ENCODE assay signal across 18 mouse cellular contexts in the genomic region with DNA sequence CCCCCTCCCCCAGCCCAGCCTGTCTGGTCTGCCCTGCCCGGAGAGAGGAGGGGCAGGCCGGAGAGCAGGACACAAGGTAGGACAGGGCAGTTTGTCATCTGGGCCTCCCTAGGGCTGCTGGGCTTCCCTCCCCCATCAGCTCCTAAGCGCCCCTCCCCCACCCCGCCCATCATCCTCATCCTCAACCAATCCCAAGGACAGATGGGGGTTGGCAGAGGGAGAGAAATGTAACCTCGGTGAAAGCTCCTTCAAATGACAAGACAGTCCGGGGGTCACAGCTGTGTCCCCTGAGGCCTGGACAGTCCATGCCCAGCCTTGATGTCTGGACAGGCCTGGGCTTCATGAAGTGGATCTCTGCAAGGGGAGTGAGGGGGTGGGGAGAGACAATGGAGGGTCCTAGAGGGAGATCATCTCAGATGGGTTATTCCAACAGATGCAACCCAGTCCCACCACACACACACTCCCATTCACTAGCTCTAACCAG. TPM values are rescaled to one million over a fixed set of nuclear protein-coding genes. Genes with fewer than 3 reads are reported as not detected.
A peak's percentile ranks its signal among the peaks of the same experiment; 100 is the strongest.
DNase-seq lines count a peak whose midpoint lies in the region; ATAC-seq lines count a peak whose summit lies in the region.
"Had no signal": no experiment of that assay in that cellular context is flagged by ENCODE, and none has a peak within 500 bp of the region (broad histone marks: within the 10 kb centered on the region; RNA-seq: fewer than 3 reads in every experiment).

No protein-coding gene starts in this region.

- H3K27ac ChIP-seq in kidney, embryonic 14.5 days (ENCODE audit: low read depth, low read length), result no peak overlapping the region; the same call in 1 of the 2 replicates
- H3K27ac ChIP-seq in hindbrain, embryonic 10.5 days, result peak overlapping the region; percentile 89
- H3K27ac ChIP-seq in midbrain, embryonic 14.5 days (replicated peaks; ENCODE audit: low read depth, low read length), result peak overlapping the region; percentile 26; the same call in 1 of the 2 replicates
- H3K27ac ChIP-seq: embryonic facial prominence, embryonic 13.5 days had no signal

- no peak overlapping the region for H3K4me3 ChIP-seq in kidney, embryonic 14.5 days (ENCODE audit: low read length)
- peak overlapping the region; percentile 28 for H3K4me3 ChIP-seq in hindbrain, embryonic 10.5 days
- H3K4me3 ChIP-seq in midbrain, embryonic 14.5 days (replicated peaks; ENCODE audit: low read depth, low read length), result no peak overlapping the region
- H3K4me3 ChIP-seq: embryonic facial prominence, embryonic 13.5 days; heart, embryonic 12.5 days had no signal

- no peaks in the 10 kb centered on the region; the same call in 1 of the 2 replicates for H3K36me3 ChIP-seq in kidney, embryonic 14.5 days (ENCODE audit: control insufficient read depth, insufficient read depth, low read length)
- peaks cover 18% of the 10 kb centered on the region for H3K36me3 ChIP-seq in hindbrain, embryonic 10.5 days
- no peaks in the 10 kb centered on the region for H3K36me3 ChIP-seq in midbrain, embryonic 14.5 days (ENCODE audit: control insufficient read depth, insufficient read depth, low read length)
- H3K36me3 ChIP-seq: embryonic facial prominence, embryonic 13.5 days; heart, embryonic 12.5 days had no signal

- DNase-seq in kidney, postnatal 14 days, result no peak
- peak; percentile 76 for DNase-seq in embryo, embryonic 11 days
- DNase-seq in hindbrain, embryonic 10.5 days (ENCODE audit: low spot score), result peak; percentile 81
- no peak for DNase-seq in midbrain, embryonic 14.5 days
- DNase-seq in adrenal gland, adult 2 months, result no peak
- no peak for DNase-seq in layer of hippocampus, adult 9-10 months (ENCODE audit: low spot score)
- DNase-seq: adrenal gland, adult 8-10 months; cerebellum, adult 11-12 months; thymus, postnatal 14 days had no signal

- H3K4me1 ChIP-seq in kidney, embryonic 14.5 days (ENCODE audit: control insufficient read depth, insufficient read depth, low read length), result peaks cover 63% of the 10 kb centered on the region
- peaks cover 100% of the 10 kb centered on the region for H3K4me1 ChIP-seq in hindbrain, embryonic 10.5 days (replicated peaks)
- H3K4me1 ChIP-seq in midbrain, embryonic 14.5 days (ENCODE audit: control insufficient read depth, insufficient read depth, low read length), result peaks cover 41% of the 10 kb centered on the region

- no peaks in the 10 kb centered on the region for H3K27me3 ChIP-seq in kidney, embryonic 14.5 days (ENCODE audit: control insufficient read depth, insufficient read depth, low read length)
- H3K27me3 ChIP-seq in hindbrain, embryonic 10.5 days (ENCODE audit: insufficient read depth, poor library complexity, severe bottlenecking), result no peaks in the 10 kb centered on the region
- H3K27me3 ChIP-seq in midbrain, embryonic 14.5 days (ENCODE audit: control insufficient read depth, insufficient read depth, low read length), result no peaks in the 10 kb centered on the region
- H3K27me3 ChIP-seq: embryonic facial prominence, embryonic 13.5 days; heart, embryonic 12.5 days had no signal

- no peak overlapping the region for H3K9ac ChIP-seq in kidney, embryonic 14.5 days (ENCODE audit: low read depth, low read length)
- no peak overlapping the region; the same call in 1 of the 2 replicates for H3K9ac ChIP-seq in midbrain, embryonic 14.5 days (replicated peaks; ENCODE audit: low read length)
- H3K9ac ChIP-seq: embryonic facial prominence, embryonic 13.5 days had no signal

- H3K4me2 ChIP-seq in kidney, embryonic 14.5 days (replicated peaks; ENCODE audit: low read depth, low read length), result no peak overlapping the region
- H3K4me2 ChIP-seq in midbrain, embryonic 14.5 days (ENCODE audit: low read length), result no peak overlapping the region
- H3K4me2 ChIP-seq: embryonic facial prominence, embryonic 13.5 days; heart, embryonic 12.5 days had no signal

- WGBS in kidney, embryonic 14.5 days, result 14% methylated on average over 6 of the region's 6 CpGs
- 2% methylated on average over 5 of the region's 6 CpGs for WGBS in hindbrain, embryonic 10.5 days
- WGBS in midbrain, embryonic 14.5 days, result 12% methylated on average over 6 of the region's 6 CpGs

- H3K9me3 ChIP-seq in kidney, embryonic 14.5 days (ENCODE audit: control insufficient read depth, low read length), result no peaks in the 10 kb centered on the region
- no peaks in the 10 kb centered on the region for H3K9me3 ChIP-seq in hindbrain, embryonic 10.5 days
- no peaks in the 10 kb centered on the region for H3K9me3 ChIP-seq in midbrain, embryonic 14.5 days (ENCODE audit: control insufficient read depth, low read length)
- H3K9me3 ChIP-seq: embryonic facial prominence, embryonic 13.5 days; heart, embryonic 12.5 days had no signal

- peak; percentile 50; the same call in 1 of the 2 replicates for ATAC-seq in kidney, embryonic 14.5 days (ENCODE audit: low FRiP score, low TSS enrichment)
- peak; percentile 29; the same call in 1 of the 2 replicates for ATAC-seq in midbrain, embryonic 14.5 days (ENCODE audit: low FRiP score, low TSS enrichment)
- ATAC-seq in granulocyte monocyte progenitor cell, adult 5-6 weeks (replicated peaks; ENCODE audit: poor library complexity, severe bottlenecking), result no peak
- ATAC-seq: intestine, postnatal 0 days had no signal

RNA-seq across cellular contexts. Expression of gene Fignl2, which starts 12.0 kb away (rescaled TPM):
- 0.58 and 0.73 TPM in 2 replicates for polyA plus RNA-seq in kidney, embryonic 14.5 days (2014; fragmentation: Nextera tagmentation; extraction: Ambion mirVana)
- 1.4 TPM in 2 replicates for polyA plus RNA-seq in hindbrain, embryonic 10.5 days (2016; fragmentation: Nextera tagmentation; extraction: Ambion mirVana)
- polyA plus RNA-seq in midbrain, embryonic 14.5 days (2014; fragmentation: Nextera tagmentation; extraction: Ambion mirVana), result 0.09 and 0.11 TPM in 2 replicates
- total RNA-seq in adrenal gland, adult 2 months (2021), result 1 to 10 TPM; 6.3 to 8.7 TPM
- polyA plus RNA-seq in adrenal gland, adult 2 months (2012; rRNA removed), result 11.8 and 16.1 TPM in 2 replicates
- not detected in 2 replicates for total RNA-seq in granulocyte monocyte progenitor cell, adult 5-6 weeks (2014; fragmentation: Nextera tagmentation)
- total RNA-seq in granulocyte monocyte progenitor cell, adult 5-6 weeks (2017), result not detected in 2 replicates

RNA-seq across cellular contexts. Expression of gene Gm47841, which starts 19.2 kb away (rescaled TPM):
- not detected in 2 replicates for polyA plus RNA-seq in kidney, embryonic 14.5 days (2014; fragmentation: Nextera tagmentation; extraction: Ambion mirVana)
- polyA plus RNA-seq in hindbrain, embryonic 10.5 days (2016; fragmentation: Nextera tagmentation; extraction: Ambion mirVana), result not detected in 2 replicates
- not detected in 2 replicates for polyA plus RNA-seq in midbrain, embryonic 14.5 days (2014; fragmentation: Nextera tagmentation; extraction: Ambion mirVana)
- under 1 TPM; 0.37 to 0.45 TPM for total RNA-seq in adrenal gland, adult 2 months (2021)
- polyA plus RNA-seq in adrenal gland, adult 2 months (2012; rRNA removed), result 0.37 TPM in 1 of 2 replicates, not detected in the other
- not detected in 2 replicates for total RNA-seq in granulocyte monocyte progenitor cell, adult 5-6 weeks (2014; fragmentation: Nextera tagmentation)
- not detected in 2 replicates for total RNA-seq in granulocyte monocyte progenitor cell, adult 5-6 weeks (2017)
- total RNA-seq: gastrocnemius, adult 18-20 months; layer of hippocampus, adult 8-10 months; megakaryocyte progenitor cell, adult 5-6 weeks had no signal
- polyA plus RNA-seq: embryonic facial prominence, embryonic 13.5 days; heart, embryonic 12.5 days; intestine, postnatal 0 days had no signal

RNA-seq across cellular contexts. Expression of gene Ankrd33, which starts 49.1 kb away (rescaled TPM):
- polyA plus RNA-seq in kidney, embryonic 14.5 days (2014; fragmentation: Nextera tagmentation; extraction: Ambion mirVana), result not detected in 2 replicates
- not detected in 2 replicates for polyA plus RNA-seq in hindbrain, embryonic 10.5 days (2016; fragmentation: Nextera tagmentation; extraction: Ambion mirVana)
- polyA plus RNA-seq in midbrain, embryonic 14.5 days (2014; fragmentation: Nextera tagmentation; extraction: Ambion mirVana), result not detected in 2 replicates
- total RNA-seq in adrenal gland, adult 2 months (2021), result 1 to 10 TPM in 1 of 2 experiments, under 1 TPM in 1; 0.59 to 1.0 TPM
- 0.10 TPM in 1 of 2 replicates, not detected in the other for polyA plus RNA-seq in adrenal gland, adult 2 months (2012; rRNA removed)
- total RNA-seq in granulocyte monocyte progenitor cell, adult 5-6 weeks (2014; fragmentation: Nextera tagmentation), result not detected in 2 replicates
- total RNA-seq in granulocyte monocyte progenitor cell, adult 5-6 weeks (2017), result not detected in 2 replicates
- total RNA-seq: gastrocnemius, adult 18-20 months; megakaryocyte progenitor cell, adult 5-6 weeks had no signal
- polyA plus RNA-seq: embryonic facial prominence, embryonic 13.5 days; heart, embryonic 12.5 days; intestine, postnatal 0 days; limb, embryonic 14.5 days had no signal

Comparison
In these comparisons a context has a peak if more than half of its experiments do, and no peak if none do; other contexts are left out.
1. DNase-seq: peak in embryo, embryonic 11 days (single experiment) and hindbrain, embryonic 10.5 days (single experiment); none in kidney, postnatal 14 days (single experiment), midbrain, embryonic 14.5 days (single experiment), adrenal gland, adult 2 months (single experiment) and layer of hippocampus, adult 9-10 months (single experiment).